Mouse (Mus musculus) midbrain, embryonic 14.5 days (tissue): ENCODE results near the gene Ccsap. TPM values are rescaled to one million over a fixed set of nuclear protein-coding genes. Genes with fewer than 3 reads are reported as not detected.

ENCODE experiments used
- ATAC-seq: fragments of 200-750 bp; cut with Nextera tagmentation; 2 replicates; pipeline ENCODE4 v1.8.0; 2017; ENCODE audit warnings: moderate number of reproducible peaks, moderate library complexity; ENCODE audit not compliant: low FRiP score, low TSS enrichment
- DNase-seq: peaks from one replicate; pipeline ENCODE4 v3.0.0-alpha.2; 2015
- H3K27ac ChIP-seq: fragments of 300-500 bp; sonication (generic); replicated peaks from 2 replicates; pipeline ENCODE4 v1.5.1; 2014; ENCODE audit warnings: mild to moderate bottlenecking, low read depth, low read length, moderate library complexity
- H3K27me3 ChIP-seq: fragments of 300-500 bp; sonication (generic); 2 replicates; pipeline ENCODE4 v1.6.1; 2014; ENCODE audit warnings: low read length, control low read depth, mixed read lengths; ENCODE audit not compliant: control insufficient read depth, insufficient read depth
- H3K36me3 ChIP-seq: fragments of 300-500 bp; sonication (generic); 2 replicates; pipeline ENCODE4 v1.6.1; 2014; ENCODE audit warnings: low read length, control low read depth; ENCODE audit not compliant: control insufficient read depth, insufficient read depth
- H3K4me1 ChIP-seq: fragments of 300-500 bp; sonication (generic); 2 replicates; pipeline ENCODE4 v1.6.1; 2014; ENCODE audit warnings: mild to moderate bottlenecking, antibody characterized with exemption, low read length, control low read depth; ENCODE audit not compliant: control insufficient read depth, insufficient read depth
- H3K4me2 ChIP-seq: fragments of 300-500 bp; sonication (generic); 2 replicates; pipeline ENCODE4 v1.6.1; 2014; ENCODE audit warnings: mild to moderate bottlenecking, low read length, moderate library complexity
- H3K4me3 ChIP-seq: fragments of 300-500 bp; sonication (generic); replicated peaks from 2 replicates; pipeline ENCODE4 v1.5.1; 2014; ENCODE audit warnings: low read depth, low read length
- H3K9ac ChIP-seq: fragments of 300-500 bp; sonication (generic); replicated peaks from 2 replicates; pipeline ENCODE4 v1.6.1; 2014; ENCODE audit warnings: mild to moderate bottlenecking, low read length, moderate library complexity
- H3K9me3 ChIP-seq: fragments of 300-500 bp; sonication (generic); 2 replicates; pipeline ENCODE4 v1.6.1; 2016; ENCODE audit warnings: low read length, control low read depth, mixed read lengths; ENCODE audit not compliant: control insufficient read depth
- WGBS: fragments of 180-500 bp; shearing (Covaris S2); extraction: QIAGEN DNeasy Blood & Tissue Kit; methylation state at CpG from one replicate; pipeline ENCODE4 v1.1.7; 2014; 5-methylcytosine and 5-hydroxymethylcytosine counted together
- polyA plus RNA-seq: library from polyadenylated mRNA; unstranded; fragments of >200 nt; fragmentation: Nextera tagmentation; extraction: Ambion mirVana; gene quantifications from 2 replicates; pipeline ENCODE4 v1.2.1, GENCODE M21; 2014

The Ccsap gene
- polyA plus RNA-seq, result 4.5 and 4.6 TPM in 2 replicates

- Histone ChIP-seq H3K27ac (peak within 1 kb of the TSS; percentile 83), H3K9ac (peak within 1 kb of the TSS; percentile 84), H3K9me3 (no peaks in the 10 kb centered on the region), H3K4me3 (peak within 1 kb of the TSS; percentile 78), H3K27me3 (0 out of 2 replicates have a peak, but pooled peaks cover 4% of the 10 kb centered on the region), H3K4me1 (peaks cover 6% of the 10 kb centered on the region; the same call in 1 of the 2 replicates), H3K36me3 (no peaks in the 10 kb centered on the region), H3K4me2 (peak within 1 kb of the TSS; percentile 85)
- WGBS, result 1% methylated on average over 48 of the region's 48 CpGs
- no peak for DNase-seq
- peak; percentile 64 for ATAC-seq
Observed at GRCm38 (mm10) chr8:123859648-123860259, at the start of gene Ccsap. TSS of gene Ccsap (minus strand) at chr8:123860209.

- H3K4me3 ChIP-seq, result no peak overlapping the region
- H3K27me3 ChIP-seq, result no peaks in the 10 kb centered on the region
- H3K4me1 ChIP-seq, result no peaks in the 10 kb centered on the region
- H3K4me2 ChIP-seq, result no peak overlapping the region
- H3K9ac ChIP-seq, result no peak overlapping the region
- no peaks in the 10 kb centered on the region for H3K9me3 ChIP-seq
- H3K27ac ChIP-seq, result no peak overlapping the region
- DNase-seq (no peak), ATAC-seq (no peak)
- WGBS, result 92% methylated on average over 6 of the region's 6 CpGs
- peaks cover 86% of the 10 kb centered on the region for H3K36me3 ChIP-seq
Observed at GRCm38 (mm10) chr8:123907604-123908003, 47.6 kb upstream of the Ccsap start.

- DNase-seq, result no peak
- H3K4me2 ChIP-seq, result no peak overlapping the region
- 88% methylated on average over 7 of the region's 7 CpGs for WGBS
- no peaks in the 10 kb centered on the region for H3K27me3 ChIP-seq
- H3K4me3 ChIP-seq, result no peak overlapping the region
- no peak overlapping the region for H3K27ac ChIP-seq
- H3K36me3 ChIP-seq, result peaks cover 80% of the 10 kb centered on the region
- no peak for ATAC-seq
- H3K9me3 ChIP-seq, result no peaks in the 10 kb centered on the region
- no peaks in the 10 kb centered on the region for H3K4me1 ChIP-seq
- H3K9ac ChIP-seq, result no peak overlapping the region
Observed at GRCm38 (mm10) chr8:123902653-123903052, 42.6 kb upstream of the Ccsap start.

GRCm38 (mm10) chr8:123899366-123899765 lies 39.4 kb upstream of the Ccsap start:
- ATAC-seq, result no peak
- WGBS, result 86% methylated on average over 7 of the region's 7 CpGs
- H3K4me2 ChIP-seq, result no peak overlapping the region
- no peak for DNase-seq
- H3K9me3 ChIP-seq, result no peaks in the 10 kb centered on the region
- H3K4me1 ChIP-seq, result no peaks in the 10 kb centered on the region
- H3K27me3 ChIP-seq, result peaks cover 10% of the 10 kb centered on the region
- peaks cover 54% of the 10 kb centered on the region for H3K36me3 ChIP-seq
- H3K4me3 ChIP-seq, result no peak overlapping the region
- H3K27ac ChIP-seq, result no peak overlapping the region
- H3K9ac ChIP-seq, result no peak overlapping the region

GRCm38 (mm10) chr8:123898576-123898975 lies 38.6 kb upstream of the Ccsap start:
- no peak overlapping the region for H3K9ac ChIP-seq
- DNase-seq (no peak), ATAC-seq (no peak)
- H3K4me3 ChIP-seq, result no peak overlapping the region
- no peaks in the 10 kb centered on the region for H3K9me3 ChIP-seq
- peaks cover 18% of the 10 kb centered on the region for H3K27me3 ChIP-seq
- H3K36me3 ChIP-seq, result peaks cover 46% of the 10 kb centered on the region
- no peak overlapping the region for H3K4me2 ChIP-seq
- no peaks in the 10 kb centered on the region for H3K4me1 ChIP-seq
- H3K27ac ChIP-seq, result no peak overlapping the region
- WGBS, result 87% methylated on average over 5 of the region's 5 CpGs

GRCm38 (mm10) chr8:123896774-123897173 lies 36.8 kb upstream of the Ccsap start:
- peaks cover 34% of the 10 kb centered on the region for H3K27me3 ChIP-seq
- H3K4me3 ChIP-seq, result no peak overlapping the region
- H3K9ac ChIP-seq, result no peak overlapping the region
- H3K9me3 ChIP-seq, result no peaks in the 10 kb centered on the region
- peaks cover 9% of the 10 kb centered on the region; the same call in 1 of the 2 replicates for H3K4me1 ChIP-seq
- WGBS, result 55% methylated on average over 10 of the region's 10 CpGs
- ATAC-seq, result no peak
- peaks cover 28% of the 10 kb centered on the region for H3K36me3 ChIP-seq
- H3K4me2 ChIP-seq, result no peak overlapping the region
- DNase-seq, result no peak
- no peak overlapping the region for H3K27ac ChIP-seq

- Histone ChIP-seq H3K27me3 (peaks cover 35% of the 10 kb centered on the region), H3K27ac (no peak overlapping the region)
- 71% methylated on average over 14 of the region's 14 CpGs for WGBS
Observed at GRCm38 (mm10) chr8:123896366-123896761, 36.4 kb upstream of the Ccsap start.

GRCm38 (mm10) chr8:123895680-123896365 lies 35.8 kb upstream of the Ccsap start:
- H3K9me3 ChIP-seq, result no peaks in the 10 kb centered on the region
- no peak for DNase-seq
- no peak for ATAC-seq
- no peak overlapping the region for H3K9ac ChIP-seq
- peaks cover 16% of the 10 kb centered on the region for H3K4me1 ChIP-seq
- H3K27ac ChIP-seq, result no peak overlapping the region
- WGBS, result 68% methylated on average over 9 of the region's 9 CpGs
- H3K27me3 ChIP-seq, result peaks cover 38% of the 10 kb centered on the region
- H3K36me3 ChIP-seq, result peaks cover 20% of the 10 kb centered on the region; the same call in 1 of the 2 replicates
- no peak overlapping the region for H3K4me2 ChIP-seq
- H3K4me3 ChIP-seq, result no peak overlapping the region

More at GRCm38 (mm10) chr8:123896366-123896761, 36.4 kb upstream of the Ccsap start:
- H3K9ac ChIP-seq, result no peak overlapping the region
- no peak for DNase-seq
- peaks cover 13% of the 10 kb centered on the region for H3K4me1 ChIP-seq
- peaks cover 24% of the 10 kb centered on the region for H3K36me3 ChIP-seq
- no peak overlapping the region for H3K4me2 ChIP-seq
- H3K9me3 ChIP-seq, result no peaks in the 10 kb centered on the region
- no peak overlapping the region for H3K4me3 ChIP-seq
- ATAC-seq, result no peak

- DNase-seq, result no peak
- ATAC-seq, result no peak
- 84% methylated on average over 4 of the region's 4 CpGs for WGBS
- Histone ChIP-seq H3K27ac (no peak overlapping the region), H3K27me3 (peaks cover 44% of the 10 kb centered on the region), H3K4me2 (no peak overlapping the region), H3K9ac (no peak overlapping the region), H3K4me1 (peaks cover 16% of the 10 kb centered on the region), H3K4me3 (no peak overlapping the region), H3K9me3 (no peaks in the 10 kb centered on the region), H3K36me3 (peaks cover 14% of the 10 kb centered on the region; the same call in 1 of the 2 replicates)
Observed at GRCm38 (mm10) chr8:123895230-123895629, 35.2 kb upstream of the Ccsap start.
